Mouse (Mus musculus): ENCODE measurements around the gene Mbnl2.

The Mbnl2 gene

DNA sequence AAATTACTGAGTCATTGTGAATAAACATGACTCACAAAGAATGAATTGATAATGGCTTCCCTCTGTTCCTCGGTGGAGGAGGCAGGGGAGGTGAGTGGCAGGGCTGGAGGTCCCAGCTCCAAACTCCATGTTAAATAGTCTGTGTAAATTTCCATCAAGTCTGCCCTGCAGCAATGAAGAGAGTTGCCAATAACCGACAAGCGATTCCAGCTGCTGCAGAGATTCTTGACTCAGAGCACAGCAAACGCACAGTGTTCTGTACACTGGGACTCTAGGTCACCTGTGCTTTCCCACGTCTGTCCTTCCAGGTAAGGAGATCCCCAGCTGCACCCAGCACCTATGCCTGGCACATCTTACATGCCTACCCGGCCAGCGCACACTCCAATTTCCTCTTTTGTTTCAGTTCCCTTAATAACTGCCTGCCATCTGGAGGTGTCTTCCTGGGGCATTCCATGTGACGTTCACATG is 158.5 kb downstream of the Mbnl2 start:
- no peak for DNase-seq

GRCm38 (mm10) chr14:120434831-120435230 is 159.4 kb downstream of the Mbnl2 start:
- no peak for DNase-seq

DNA sequence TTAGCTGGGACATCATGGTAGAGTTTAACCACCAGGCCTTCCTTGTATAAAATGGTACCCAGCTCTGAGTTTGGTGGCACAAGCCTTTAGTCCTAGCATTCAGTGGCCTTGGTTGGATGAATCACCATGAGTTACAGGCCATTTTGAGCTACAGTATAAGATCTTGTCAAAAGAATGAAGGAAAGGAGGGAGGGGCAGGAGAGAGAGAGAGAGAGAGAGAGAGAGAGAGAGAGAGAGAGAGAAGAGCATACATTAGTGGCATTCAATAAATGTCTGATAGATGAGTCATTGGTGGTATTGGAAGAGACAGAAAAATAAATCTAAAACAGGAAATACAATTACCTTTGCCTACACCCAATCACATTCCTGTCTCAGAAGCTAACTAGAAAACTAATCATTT is 165.2 kb downstream of the Mbnl2 start:
- DNase-seq = no peak

- no peak for DNase-seq
These were observed 165.8 kb downstream of the Mbnl2 start for GRCm38 (mm10) chr14:120441256-120441655.

- no peak for DNase-seq
These were observed 166.4 kb downstream of the Mbnl2 start for GRCm38 (mm10) chr14:120441836-120442235.

GRCm38 (mm10) chr14:120454221-120454620 is 178.8 kb downstream of the Mbnl2 start:
- no peak for DNase-seq

DNA sequence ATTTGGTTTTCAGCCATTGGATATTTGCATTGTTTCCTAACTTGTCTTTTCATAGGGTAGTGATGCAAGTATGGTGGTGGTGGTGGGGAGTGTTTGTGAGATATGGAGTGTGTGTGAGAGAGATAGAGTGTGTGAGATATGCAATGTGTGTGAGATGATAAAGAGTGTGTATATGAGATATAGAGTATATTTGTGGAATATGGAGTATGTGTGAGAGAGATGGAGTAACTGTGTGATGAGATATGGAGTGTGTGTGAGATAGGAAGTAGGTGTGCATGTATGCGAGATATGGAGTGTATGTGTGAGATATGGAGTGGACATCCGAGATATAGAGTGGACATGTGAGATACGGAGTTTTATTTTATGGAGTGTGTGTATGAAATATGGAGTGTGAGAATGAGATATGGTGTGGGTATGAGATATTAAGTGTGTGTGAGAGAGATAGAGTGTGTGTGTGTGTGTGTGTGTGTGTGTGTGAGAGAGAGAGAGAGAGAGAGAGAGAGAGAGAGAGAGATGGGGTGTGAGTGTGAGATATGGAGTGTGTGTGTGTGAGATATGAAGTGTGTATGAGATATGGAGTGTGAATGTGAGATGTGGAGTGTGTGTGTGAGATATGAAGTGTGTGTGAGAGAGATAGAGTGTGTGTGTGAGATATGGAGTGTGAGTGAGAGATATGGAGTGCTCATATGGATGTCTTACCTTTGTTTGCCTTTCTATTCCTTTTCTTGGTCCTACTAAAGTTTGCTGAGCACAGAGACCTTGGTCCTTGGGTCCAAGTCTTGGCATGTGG is 188.7 kb downstream of the Mbnl2 start:
- DNase-seq = no peak

GRCm38 (mm10) chr14:120466816-120467215 is 191.3 kb downstream of the Mbnl2 start:
- no peak for DNase-seq

GRCm38 (mm10) chr14:120469126-120469790 is 193.8 kb downstream of the Mbnl2 start:
- no peak for DNase-seq

DNA sequence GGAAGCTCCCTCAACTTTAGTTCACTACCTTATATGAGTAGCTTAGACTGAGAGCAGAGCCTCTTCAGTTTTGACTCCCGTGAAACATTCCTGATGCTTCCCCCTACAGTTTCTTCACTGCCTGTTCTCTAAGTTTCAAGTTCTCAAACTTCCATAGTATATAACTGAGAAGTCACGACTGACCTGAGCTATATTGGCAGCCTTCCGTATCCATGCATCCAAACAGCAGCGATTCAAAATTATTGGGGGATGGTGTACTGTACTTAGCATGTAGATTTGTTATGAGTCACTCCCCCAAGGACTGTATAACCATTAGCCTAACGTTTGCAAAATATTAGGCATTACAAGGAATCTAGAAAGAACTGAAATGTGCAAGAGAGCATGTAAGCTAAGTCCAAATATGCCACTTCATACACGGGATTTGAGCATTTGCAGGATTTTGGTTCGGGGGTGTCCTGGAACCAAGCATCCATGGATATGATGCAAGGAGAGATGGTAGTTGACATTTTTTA is 200.8 kb downstream of the Mbnl2 start:
- no peak for DNase-seq

DNA sequence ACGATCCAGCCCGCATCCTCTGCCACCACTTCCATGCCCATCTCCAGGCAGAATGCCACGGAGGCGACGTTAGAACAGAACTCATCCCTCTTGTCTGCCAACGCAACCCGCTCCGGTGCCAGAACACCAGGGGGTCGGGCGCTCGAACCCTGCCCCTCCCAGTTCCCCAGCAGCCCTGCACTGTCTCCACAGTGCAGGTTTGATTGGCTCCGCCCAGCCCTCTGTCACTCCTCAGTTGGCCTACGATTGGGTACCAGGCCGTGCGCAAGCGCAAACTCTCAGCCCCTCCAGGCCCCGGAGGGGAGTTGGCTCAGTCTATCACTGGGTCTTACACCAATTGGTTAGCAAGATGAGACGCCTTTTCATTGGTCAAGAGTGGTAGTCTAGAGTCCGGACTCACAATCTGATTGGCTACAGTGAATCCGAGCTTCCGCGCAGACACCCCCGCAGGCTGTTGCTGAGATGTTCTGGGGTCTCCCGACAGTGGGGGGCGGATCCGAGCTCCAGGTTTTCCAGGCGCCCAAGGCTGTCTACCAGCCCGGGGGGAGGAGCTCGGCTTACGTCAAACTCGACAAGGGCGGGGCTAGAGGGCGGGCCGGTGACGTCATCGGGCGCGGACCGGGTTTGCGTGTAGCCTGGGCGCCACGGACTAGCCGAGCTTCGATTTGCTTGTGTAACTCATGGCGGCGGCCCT is 202.0 kb downstream of the Mbnl2 start:
- peak; percentile 96 for DNase-seq

- peak; percentile 93 for DNase-seq
These were observed 202.6 kb downstream of the Mbnl2 start, which contains the start of gene Rap2a for GRCm38 (mm10) chr14:120477982-120478568. Gene Rap2a (plus strand): TSS chr14:120478444.

DNA sequence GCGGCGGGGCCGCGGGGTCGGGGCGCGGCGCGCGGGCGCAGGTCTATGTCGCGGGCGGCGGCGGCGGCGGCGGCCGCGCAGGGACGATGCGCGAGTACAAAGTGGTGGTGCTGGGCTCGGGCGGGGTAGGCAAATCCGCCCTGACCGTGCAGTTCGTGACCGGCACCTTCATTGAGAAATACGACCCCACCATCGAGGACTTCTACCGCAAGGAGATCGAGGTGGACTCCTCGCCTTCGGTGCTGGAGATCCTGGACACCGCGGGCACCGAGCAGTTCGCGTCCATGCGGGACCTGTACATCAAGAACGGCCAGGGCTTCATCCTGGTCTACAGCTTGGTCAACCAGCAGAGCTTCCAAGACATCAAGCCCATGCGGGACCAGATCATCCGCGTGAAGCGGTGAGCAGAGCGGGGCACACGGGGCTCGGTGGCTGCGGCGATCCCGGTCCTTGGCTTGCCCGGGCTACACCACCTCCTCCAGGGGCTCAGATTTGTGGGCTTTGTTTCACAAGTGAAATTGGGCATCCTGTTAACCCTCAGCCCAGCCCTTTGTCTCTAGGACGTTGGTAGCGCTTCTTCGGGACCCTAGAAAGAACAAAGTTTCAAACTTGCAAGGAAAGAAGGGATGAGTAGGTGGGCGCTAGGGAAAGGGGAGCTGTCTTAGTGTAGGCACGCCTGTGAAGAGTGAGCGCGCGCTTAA is 203.3 kb downstream of the Mbnl2 start:
- DNase-seq = peak; percentile 19

DNA sequence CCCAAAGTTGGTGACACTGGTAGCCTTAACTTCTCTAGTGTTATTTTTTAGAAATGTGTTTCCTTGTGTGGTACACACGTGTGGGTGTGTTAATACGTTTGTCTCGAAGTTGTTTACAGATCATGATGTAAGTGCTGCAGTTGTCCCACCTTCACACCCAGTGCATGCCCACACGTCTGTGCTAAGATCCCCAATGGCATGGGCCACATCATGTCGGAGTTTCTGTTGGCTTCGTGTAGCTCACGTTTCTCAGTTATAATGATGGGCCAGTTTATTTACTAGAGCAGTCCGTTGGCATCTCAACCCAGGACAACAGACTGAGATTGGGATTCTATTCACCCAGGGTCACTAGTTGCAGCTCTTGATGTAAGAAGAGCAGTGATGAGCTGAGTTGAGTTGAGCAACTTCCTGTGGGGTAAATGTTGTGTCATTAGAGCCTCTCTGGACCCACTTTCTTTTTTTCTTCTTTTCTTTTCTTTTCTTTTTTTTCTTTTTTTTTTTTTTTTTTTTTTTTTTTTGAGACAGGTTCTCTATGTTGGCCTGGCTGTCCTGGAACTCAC is 205.0 kb downstream of the Mbnl2 start:
- DNase-seq = no peak

DNA sequence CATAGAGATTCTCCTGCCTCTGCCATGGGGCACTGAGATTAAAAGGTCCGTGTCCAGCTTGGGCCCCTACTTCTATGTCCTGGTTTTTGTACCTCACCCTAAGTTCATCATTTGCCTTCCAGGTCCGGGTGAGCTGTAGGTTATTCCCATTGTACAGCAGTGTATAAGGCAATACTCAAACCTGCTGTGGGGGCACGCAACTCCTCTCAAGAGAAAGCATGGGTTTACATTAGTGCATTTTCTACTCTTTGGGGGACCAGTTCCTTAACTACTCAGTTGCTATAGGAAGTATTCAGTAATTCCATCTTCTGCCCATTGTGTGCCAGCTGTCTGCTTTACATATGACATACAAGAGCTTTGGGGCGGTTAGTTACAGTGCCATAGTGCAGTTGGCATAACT is 205.5 kb downstream of the Mbnl2 start:
- DNase-seq = no peak

All from liver (tissue).